In the genomic region with DNA sequence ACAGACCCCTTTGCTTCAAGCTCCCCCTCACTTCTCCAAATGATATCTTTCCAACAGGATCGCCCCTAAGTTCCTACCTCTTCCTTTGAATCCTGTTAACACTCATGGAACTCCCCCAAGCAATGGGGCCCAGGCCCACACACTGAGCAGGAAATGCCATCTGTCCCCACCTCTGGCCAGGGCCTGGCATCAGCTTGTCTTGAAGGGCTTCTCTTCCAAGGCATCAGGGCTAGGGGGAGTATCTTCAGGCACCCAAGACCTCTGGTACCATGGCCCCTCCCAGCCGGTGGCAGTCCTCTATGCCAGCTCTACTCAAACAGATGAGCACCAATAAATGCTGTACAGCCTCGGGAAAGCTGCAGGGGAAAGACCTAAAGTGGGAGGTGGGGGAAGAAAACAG, we compare ENCODE assay signal across 28 mouse cellular contexts. TPM values are rescaled to one million over a fixed set of nuclear protein-coding genes. Genes with fewer than 3 reads are reported as not detected.
A peak's percentile ranks its signal among the peaks of the same experiment; 100 is the strongest.
DNase-seq lines count a peak whose midpoint lies in the region; ATAC-seq and TF ChIP-seq lines count a peak whose summit lies in the region.
"Had no signal": no experiment of that assay in that cellular context is flagged by ENCODE, and none has a peak within 500 bp of the region (broad histone marks: within the 10 kb centered on the region; RNA-seq: fewer than 3 reads in every experiment).

No protein-coding gene starts in this region.

- no peak for TF ChIP-seq POLR2A in lung, adult 2 months (IDR thresholded peaks at IDR 0.05; ENCODE audit: borderline replicate concordance, extremely low read depth, low read depth, low read length)

- WGBS in forebrain, embryonic 10.5 days, result 86% methylated on average over 3 of the region's 3 CpGs
- whole genome bisulfite sequencing in forebrain, embryonic 15.5 days, result 70% methylated on average over 3 of the region's 3 CpGs
- WGBS in intestine, embryonic 14.5 days, result 53% methylated on average over 3 of the region's 3 CpGs
- 57% methylated on average over 3 of the region's 3 CpGs for WGBS in intestine, postnatal 0 days
- WGBS in lung, embryonic 15.5 days, result 57% methylated on average over 3 of the region's 3 CpGs
- 80% methylated on average over 3 of the region's 3 CpGs for WGBS in lung, adult 2 months
- 57% methylated on average over 3 of the region's 3 CpGs for WGBS in stomach, embryonic 16.5 days

- H3K4me2 ChIP-seq in forebrain, embryonic 15.5 days (replicated peaks), result no peak overlapping the region
- H3K4me2 ChIP-seq in intestine, embryonic 14.5 days (ENCODE audit: low read length), result no peak overlapping the region
- no peak overlapping the region for H3K4me2 ChIP-seq in intestine, postnatal 0 days (replicated peaks; ENCODE audit: low read depth)
- H3K4me2 ChIP-seq in lung, embryonic 15.5 days, result no peak overlapping the region
- H3K4me2 ChIP-seq in stomach, embryonic 16.5 days (ENCODE audit: low read depth, low read length), result no peak overlapping the region
- H3K4me2 ChIP-seq: embryonic facial prominence, embryonic 15.5 days; forebrain, embryonic 13.5 days; hindbrain, embryonic 15.5 days; limb, embryonic 15.5 days; midbrain, embryonic 13.5 days had no signal

- no peak for ATAC-seq in forebrain, embryonic 15.5 days (replicated peaks)
- no peak for ATAC-seq in intestine, embryonic 14.5 days (replicated peaks; ENCODE audit: low FRiP score, low TSS enrichment, low read depth)
- ATAC-seq in intestine, postnatal 0 days, result no peak
- no peak for ATAC-seq in lung, embryonic 15.5 days (ENCODE audit: borderline replicate concordance, extremely low read depth, low FRiP score, low TSS enrichment)
- ATAC-seq in stomach, embryonic 16.5 days (ENCODE audit: insufficient read depth, low FRiP score), result no peak
- ATAC-seq: activated CD4-positive, CD25-positive, alpha-beta regulatory T cell, adult 4 months; forebrain, embryonic 13.5 days; inflammation-experienced regulatory T-cells, adult 6 months; midbrain, embryonic 13.5 days had no signal

- H3K4me3 ChIP-seq in forebrain, embryonic 10.5 days, result no peak overlapping the region
- H3K4me3 ChIP-seq in forebrain, embryonic 15.5 days, result no peak overlapping the region
- H3K4me3 ChIP-seq in intestine, embryonic 14.5 days (ENCODE audit: low read depth, low read length), result no peak overlapping the region
- no peak overlapping the region for H3K4me3 ChIP-seq in intestine, postnatal 0 days (ENCODE audit: low read depth, low read length)
- H3K4me3 ChIP-seq in lung, embryonic 15.5 days, result no peak overlapping the region
- no peak overlapping the region for H3K4me3 ChIP-seq in lung, adult 2 months (replicated peaks; ENCODE audit: extremely low read depth, low read depth, low read length)
- no peak overlapping the region for H3K4me3 ChIP-seq in stomach, embryonic 16.5 days (replicated peaks; ENCODE audit: low read length)
- H3K4me3 ChIP-seq: embryonic facial prominence, embryonic 10.5 days; embryonic facial prominence, embryonic 15.5 days; forebrain, embryonic 13.5 days; hindbrain, embryonic 15.5 days; layer of hippocampus, adult 2 months; left cerebral cortex, adult 2 months; limb, embryonic 15.5 days; midbrain, embryonic 13.5 days had no signal

- peaks cover 48% of the 10 kb centered on the region for H3K36me3 ChIP-seq in forebrain, embryonic 10.5 days (replicated peaks)
- H3K36me3 ChIP-seq in forebrain, embryonic 15.5 days, result no peaks in the 10 kb centered on the region; the same call in 1 of the 2 replicates
- peaks cover 13% of the 10 kb centered on the region for H3K36me3 ChIP-seq in intestine, embryonic 14.5 days (ENCODE audit: control insufficient read depth, insufficient read depth, low read length)
- peaks cover 6% of the 10 kb centered on the region for H3K36me3 ChIP-seq in intestine, postnatal 0 days (ENCODE audit: control insufficient read depth, insufficient read depth)
- H3K36me3 ChIP-seq in lung, embryonic 15.5 days, result peaks cover 17% of the 10 kb centered on the region
- peaks cover 5% of the 10 kb centered on the region; the same call in 1 of the 2 replicates for H3K36me3 ChIP-seq in stomach, embryonic 16.5 days (ENCODE audit: control insufficient read depth, insufficient read depth, low read length)

- 0 out of 2 replicates have a peak overlapping the region, but pooled peaks have one; percentile 37 for H3K27ac ChIP-seq in forebrain, embryonic 10.5 days
- H3K27ac ChIP-seq in forebrain, embryonic 15.5 days (replicated peaks), result no peak overlapping the region
- H3K27ac ChIP-seq in intestine, embryonic 14.5 days (ENCODE audit: low read depth), result peak overlapping the region; percentile 91; the same call in 1 of the 2 replicates
- H3K27ac ChIP-seq in intestine, postnatal 0 days (ENCODE audit: low read depth, low read length), result no peak overlapping the region
- peak overlapping the region; percentile 86; the same call in 1 of the 2 replicates for H3K27ac ChIP-seq in lung, embryonic 15.5 days
- H3K27ac ChIP-seq in stomach, embryonic 16.5 days (ENCODE audit: low read length), result peak overlapping the region; percentile 89
- H3K27ac ChIP-seq: forebrain, embryonic 13.5 days; hindbrain, embryonic 15.5 days; layer of hippocampus, adult 2 months; left cerebral cortex, adult 2 months; limb, embryonic 15.5 days; macrophage; midbrain, embryonic 13.5 days had no signal

- no peaks in the 10 kb centered on the region for H3K27me3 ChIP-seq in forebrain, embryonic 10.5 days (ENCODE audit: poor library complexity, severe bottlenecking)
- H3K27me3 ChIP-seq in forebrain, embryonic 15.5 days, result no peaks in the 10 kb centered on the region
- H3K27me3 ChIP-seq in intestine, embryonic 14.5 days (replicated peaks; ENCODE audit: control insufficient read depth, insufficient read depth, low read length), result no peaks in the 10 kb centered on the region
- H3K27me3 ChIP-seq in intestine, postnatal 0 days (replicated peaks; ENCODE audit: control insufficient read depth, insufficient read depth, low read length), result no peaks in the 10 kb centered on the region
- H3K27me3 ChIP-seq in lung, embryonic 15.5 days, result no peaks in the 10 kb centered on the region
- no peaks in the 10 kb centered on the region for H3K27me3 ChIP-seq in stomach, embryonic 16.5 days (ENCODE audit: control insufficient read depth, insufficient read depth, low read length)
- H3K27me3 ChIP-seq: CH12.LX; embryonic facial prominence, embryonic 15.5 days; forebrain, embryonic 13.5 days; hindbrain, embryonic 15.5 days; limb, embryonic 15.5 days; midbrain, embryonic 13.5 days had no signal

- no peaks in the 10 kb centered on the region for H3K9me3 ChIP-seq in forebrain, embryonic 10.5 days
- no peaks in the 10 kb centered on the region for H3K9me3 ChIP-seq in forebrain, embryonic 15.5 days
- 0 out of 2 replicates have a peak, but pooled peaks cover 2% of the 10 kb centered on the region for H3K9me3 ChIP-seq in intestine, embryonic 14.5 days (ENCODE audit: control insufficient read depth, low read length)
- no peaks in the 10 kb centered on the region for H3K9me3 ChIP-seq in intestine, postnatal 0 days (ENCODE audit: control insufficient read depth)
- H3K9me3 ChIP-seq in lung, embryonic 15.5 days, result no peaks in the 10 kb centered on the region
- H3K9me3 ChIP-seq in stomach, embryonic 16.5 days (replicated peaks; ENCODE audit: control insufficient read depth, low read length), result no peaks in the 10 kb centered on the region
- H3K9me3 ChIP-seq: embryonic facial prominence, embryonic 10.5 days; embryonic facial prominence, embryonic 15.5 days; forebrain, embryonic 13.5 days; hindbrain, embryonic 15.5 days; limb, embryonic 15.5 days; midbrain, embryonic 13.5 days had no signal

- no peak for TF ChIP-seq CTCF in intestine, postnatal 0 days (IDR thresholded peaks at IDR 0.05; ENCODE audit: low read depth)
- TF ChIP-seq CTCF in lung, adult 2 months (IDR thresholded peaks at IDR 0.05; ENCODE audit: insufficient read depth, low read length), result no peak

- no peak for DNase-seq in forebrain, embryonic 10.5 days (ENCODE audit: extremely low spot score, low spot score)
- DNase-seq in intestine, embryonic 14.5 days (ENCODE audit: low spot score), result no peak
- no peak for DNase-seq in lung, adult 2 months
- no peak for DNase-seq in adrenal gland, postnatal 36 days
- DNase-seq: adrenal gland, adult 2 months; cerebellum, adult 8-10 months; cerebellum, postnatal 25 days; heart, adult 18-20 months; heart, postnatal 36 days; right cerebral cortex, postnatal 25 days; spleen, adult 18-20 months; thymus, postnatal 14 days had no signal

- no peak overlapping the region for H3K9ac ChIP-seq in forebrain, embryonic 15.5 days (replicated peaks)
- H3K9ac ChIP-seq in intestine, embryonic 14.5 days (ENCODE audit: low read length), result no peak overlapping the region
- H3K9ac ChIP-seq in intestine, postnatal 0 days (ENCODE audit: low read depth, low read length), result no peak overlapping the region
- no peak overlapping the region for H3K9ac ChIP-seq in lung, embryonic 15.5 days
- H3K9ac ChIP-seq in stomach, embryonic 16.5 days (ENCODE audit: low read length), result no peak overlapping the region
- H3K9ac ChIP-seq: embryonic facial prominence, embryonic 15.5 days; forebrain, embryonic 13.5 days; hindbrain, embryonic 15.5 days; limb, embryonic 15.5 days; midbrain, embryonic 13.5 days had no signal

- peaks cover 24% of the 10 kb centered on the region for H3K4me1 ChIP-seq in forebrain, embryonic 10.5 days
- peaks cover 11% of the 10 kb centered on the region for H3K4me1 ChIP-seq in forebrain, embryonic 15.5 days
- peaks cover 49% of the 10 kb centered on the region for H3K4me1 ChIP-seq in intestine, embryonic 14.5 days (replicated peaks; ENCODE audit: control insufficient read depth, insufficient read depth, low read length)
- peaks cover 13% of the 10 kb centered on the region for H3K4me1 ChIP-seq in intestine, postnatal 0 days (replicated peaks; ENCODE audit: control insufficient read depth, insufficient read depth, low read length)
- H3K4me1 ChIP-seq in lung, embryonic 15.5 days, result peaks cover 59% of the 10 kb centered on the region
- H3K4me1 ChIP-seq in lung, adult 2 months (ENCODE audit: control insufficient read depth, insufficient read depth, low read length), result peaks cover 23% of the 10 kb centered on the region
- peaks cover 51% of the 10 kb centered on the region for H3K4me1 ChIP-seq in stomach, embryonic 16.5 days (ENCODE audit: control insufficient read depth, insufficient read depth, low read length)

RNA-seq across cellular contexts. Expression of gene Zfp36l1, which starts 11.9 kb away (rescaled TPM):
- 121 and 129 TPM in 2 replicates for polyA plus RNA-seq in forebrain, embryonic 10.5 days (2016; fragmentation: Nextera tagmentation; extraction: Ambion mirVana)
- 28.2 and 35.3 TPM in 2 replicates for polyA plus RNA-seq in forebrain, embryonic 15.5 days (2015; fragmentation: Nextera tagmentation; extraction: Ambion mirVana)
- 159 and 165 TPM in 2 replicates for polyA plus RNA-seq in intestine, embryonic 14.5 days (2014; fragmentation: Nextera tagmentation; extraction: Ambion mirVana)
- polyA plus RNA-seq in intestine, postnatal 0 days (2015; fragmentation: Nextera tagmentation; extraction: Ambion mirVana), result 77.9 and 80.7 TPM in 2 replicates
- polyA plus RNA-seq in lung, embryonic 15.5 days (2015; fragmentation: Nextera tagmentation; extraction: Ambion mirVana), result 139 and 147 TPM in 2 replicates
- polyA plus RNA-seq in lung, adult 2 months (2012; rRNA removed), result 261 and 286 TPM in 2 replicates
- 137 and 140 TPM in 2 replicates for polyA plus RNA-seq in stomach, embryonic 16.5 days (2015; fragmentation: Nextera tagmentation; extraction: Ambion mirVana)
- 100 to 1,000 TPM; 230 to 283 TPM for total RNA-seq in adrenal gland, postnatal 36 days (2021)

Comparison
In these comparisons a context has a peak if more than half of its experiments do, and no peak if none do; other contexts are left out.
1. H3K27ac ChIP-seq: peak in forebrain, embryonic 10.5 days (single experiment), intestine, embryonic 14.5 days (single experiment), lung, embryonic 15.5 days (single experiment) and stomach, embryonic 16.5 days (single experiment); none in forebrain, embryonic 15.5 days (single experiment) and intestine, postnatal 0 days (single experiment).